Mouse (Mus musculus) midbrain, embryonic 16.5 days (tissue): ENCODE results near the gene Rnls. TPM values are rescaled to one million over a fixed set of nuclear protein-coding genes. Genes with fewer than 3 reads are reported as not detected.

Experiments used
- ATAC-seq: fragments of 200-750 bp; cut with Nextera tagmentation; 2 replicates; pipeline ENCODE4 v1.8.0; 2017; ENCODE audit warnings: moderate TSS enrichment
- H3K27ac ChIP-seq: fragments of 300-500 bp; sonication (generic); 2 replicates; pipeline ENCODE4 v1.5.1; 2014; ENCODE audit warnings: mild to moderate bottlenecking, low read length, mixed read lengths
- H3K27me3 ChIP-seq: fragments of 300-500 bp; sonication (generic); 2 replicates; pipeline ENCODE4 v1.6.1; 2014; ENCODE audit warnings: low read depth, low read length, mixed read lengths; ENCODE audit not compliant: control insufficient read depth, insufficient read depth
- H3K36me3 ChIP-seq: fragments of 300-500 bp; sonication (generic); 2 replicates; pipeline ENCODE4 v1.6.1; 2014; ENCODE audit warnings: mild to moderate bottlenecking, low read length, moderate library complexity, mixed read lengths; ENCODE audit not compliant: control insufficient read depth, insufficient read depth
- H3K4me1 ChIP-seq: fragments of 300-500 bp; sonication (generic); 2 replicates; pipeline ENCODE4 v1.6.1; 2014; ENCODE audit warnings: mild to moderate bottlenecking, low read length, mixed read lengths; ENCODE audit not compliant: control insufficient read depth, insufficient read depth
- H3K4me2 ChIP-seq: fragments of 300-500 bp; sonication (generic); 2 replicates; pipeline ENCODE4 v1.6.1; 2014; ENCODE audit warnings: mild to moderate bottlenecking, low read length, mixed read lengths
- H3K4me3 ChIP-seq: fragments of 300-500 bp; sonication (generic); 2 replicates; pipeline ENCODE4 v1.5.1; 2014; ENCODE audit warnings: low read depth, mild to moderate bottlenecking, low read length, moderate library complexity, mixed read lengths
- H3K9ac ChIP-seq: fragments of 300-500 bp; sonication (generic); 2 replicates; pipeline ENCODE4 v1.6.1; 2014; ENCODE audit warnings: low read depth, low read length, mixed read lengths
- H3K9me3 ChIP-seq: fragments of 300-500 bp; sonication (generic); replicated peaks from 2 replicates; pipeline ENCODE4 v1.6.1; 2014; ENCODE audit warnings: mild to moderate bottlenecking, low read length, mixed read lengths; ENCODE audit not compliant: control insufficient read depth, poor library complexity, severe bottlenecking
- WGBS: fragments of 180-500 bp; shearing (Covaris S2); extraction: QIAGEN DNeasy Blood & Tissue Kit; methylation state at CpG from one replicate; pipeline ENCODE4 v1.1.7; 2014; 5-methylcytosine and 5-hydroxymethylcytosine counted together
- polyA plus RNA-seq: library from polyadenylated mRNA; unstranded; fragments of >200 nt; fragmentation: Nextera tagmentation; extraction: Ambion mirVana; gene quantifications from 2 replicates; pipeline ENCODE4 v1.2.1, GENCODE M21; 2015

Rnls gene
- polyA plus RNA-seq, 1 experiment from 2014 or later = 10.1 TPM

- Histone ChIP-seq H3K4me3 (no peak overlapping the region), H3K27ac (no peak overlapping the region), H3K27me3 (no peaks in the 10 kb centered on the region), H3K9me3 (no peaks in the 10 kb centered on the region), H3K4me2 (no peak overlapping the region), H3K36me3 (no peaks in the 10 kb centered on the region), H3K9ac (no peak overlapping the region), H3K4me1 (no peaks in the 10 kb centered on the region)
- no peak for ATAC-seq
- WGBS = 93% methylated on average over 1 of the region's 1 CpGs
These were observed 232.9 kb downstream of the Rnls start for GRCm38 (mm10) chr19:33159192-33159591.

GRCm38 (mm10) chr19:33158234-33158633 is 233.9 kb downstream of the Rnls start:
- WGBS = 89% methylated on average over 2 of the region's 2 CpGs
- H3K27me3 ChIP-seq = no peaks in the 10 kb centered on the region
- H3K4me1 ChIP-seq = no peaks in the 10 kb centered on the region
- H3K27ac ChIP-seq = no peak overlapping the region
- H3K4me2 ChIP-seq = no peak overlapping the region
- H3K9me3 ChIP-seq = no peaks in the 10 kb centered on the region
- no peak overlapping the region for H3K4me3 ChIP-seq
- no peaks in the 10 kb centered on the region for H3K36me3 ChIP-seq
- no peak for ATAC-seq
- H3K9ac ChIP-seq = no peak overlapping the region

GRCm38 (mm10) chr19:33148411-33148810 is 243.7 kb downstream of the Rnls start:
- H3K36me3 ChIP-seq = no peaks in the 10 kb centered on the region
- H3K4me3 ChIP-seq = no peak overlapping the region
- no peak overlapping the region for H3K9ac ChIP-seq
- H3K4me2 ChIP-seq = no peak overlapping the region
- H3K9me3 ChIP-seq = no peaks in the 10 kb centered on the region
- no peak for ATAC-seq
- H3K27ac ChIP-seq = no peak overlapping the region
- H3K4me1 ChIP-seq = no peaks in the 10 kb centered on the region
- H3K27me3 ChIP-seq = no peaks in the 10 kb centered on the region
- WGBS = 73% methylated on average over 3 of the region's 3 CpGs

GRCm38 (mm10) chr19:33143198-33143597 is 248.9 kb downstream of the Rnls start:
- Histone ChIP-seq H3K9ac (no peak overlapping the region), H3K4me1 (no peaks in the 10 kb centered on the region), H3K36me3 (no peaks in the 10 kb centered on the region), H3K27me3 (no peaks in the 10 kb centered on the region), H3K4me3 (no peak overlapping the region), H3K9me3 (no peaks in the 10 kb centered on the region), H3K27ac (no peak overlapping the region), H3K4me2 (no peak overlapping the region)
- 85% methylated on average over 2 of the region's 2 CpGs for WGBS
- ATAC-seq = no peak

GRCm38 (mm10) chr19:33137316-33137715 is 254.8 kb downstream of the Rnls start:
- Histone ChIP-seq H3K36me3 (no peaks in the 10 kb centered on the region), H3K4me1 (no peaks in the 10 kb centered on the region), H3K4me3 (no peak overlapping the region), H3K4me2 (no peak overlapping the region), H3K9me3 (no peaks in the 10 kb centered on the region), H3K27me3 (no peaks in the 10 kb centered on the region), H3K27ac (no peak overlapping the region), H3K9ac (no peak overlapping the region)
- WGBS = 94% methylated on average over 5 of the region's 5 CpGs
- no peak for ATAC-seq

- no peak overlapping the region for H3K4me2 ChIP-seq
- no peaks in the 10 kb centered on the region for H3K27me3 ChIP-seq
These were observed 269.4 kb downstream of the Rnls start for GRCm38 (mm10) chr19:33122611-33123226.

GRCm38 (mm10) chr19:33119947-33120346 is 272.1 kb downstream of the Rnls start:
- 80% methylated on average over 5 of the region's 5 CpGs for WGBS
- Histone ChIP-seq H3K9ac (no peak overlapping the region), H3K4me2 (no peak overlapping the region), H3K4me3 (no peak overlapping the region), H3K9me3 (no peaks in the 10 kb centered on the region; the same call in 1 of the 2 replicates), H3K27ac (no peak overlapping the region), H3K4me1 (no peaks in the 10 kb centered on the region), H3K27me3 (no peaks in the 10 kb centered on the region), H3K36me3 (no peaks in the 10 kb centered on the region)
- ATAC-seq = no peak

More at GRCm38 (mm10) chr19:33122611-33123226, 269.4 kb downstream of the Rnls start:
- H3K27ac ChIP-seq = no peak overlapping the region
- no peak overlapping the region for H3K9ac ChIP-seq
- no peak overlapping the region for H3K4me3 ChIP-seq
- H3K9me3 ChIP-seq = no peaks in the 10 kb centered on the region
- WGBS = 89% methylated on average over 6 of the region's 6 CpGs
- no peak for ATAC-seq
- no peaks in the 10 kb centered on the region for H3K4me1 ChIP-seq
- H3K36me3 ChIP-seq = no peaks in the 10 kb centered on the region

- Histone ChIP-seq H3K27ac (no peak overlapping the region), H3K27me3 (no peaks in the 10 kb centered on the region), H3K9me3 (no peaks in the 10 kb centered on the region; the same call in 1 of the 2 replicates), H3K4me3 (no peak overlapping the region), H3K4me2 (no peak overlapping the region), H3K4me1 (no peaks in the 10 kb centered on the region), H3K9ac (no peak overlapping the region), H3K36me3 (no peaks in the 10 kb centered on the region)
- ATAC-seq = no peak
- 79% methylated on average over 1 of the region's 1 CpGs for WGBS
These were observed 273.2 kb downstream of the Rnls start for GRCm38 (mm10) chr19:33118898-33119297.

- Histone ChIP-seq H3K27me3 (no peaks in the 10 kb centered on the region), H3K4me2 (no peak overlapping the region), H3K4me1 (no peaks in the 10 kb centered on the region; the same call in 1 of the 2 replicates), H3K36me3 (no peaks in the 10 kb centered on the region), H3K4me3 (no peak overlapping the region), H3K27ac (no peak overlapping the region), H3K9me3 (no peaks in the 10 kb centered on the region; the same call in 1 of the 2 replicates), H3K9ac (no peak overlapping the region)
- WGBS = 69% methylated on average over 8 of the region's 8 CpGs
- no peak for ATAC-seq
These were observed 277.3 kb downstream of the Rnls start for GRCm38 (mm10) chr19:33114631-33115295.
